Mouse (Mus musculus) erythroblast, embryonic 14.5 days (primary cell): ENCODE data around the gene Cd6. TPM values are rescaled to one million over a fixed set of nuclear protein-coding genes. Genes with fewer than 3 reads are reported as not detected.

Experiments
- H3K27me3 ChIP-seq: 2 replicates; pipeline ENCODE4 v1.6.1; 2012; ENCODE audit warnings: inconsistent platforms; ENCODE audit not compliant: control insufficient read depth
- H3K36me3 ChIP-seq: 2 replicates; pipeline ENCODE4 v1.6.1; 2012; ENCODE audit warnings: mild to moderate bottlenecking, inconsistent platforms; ENCODE audit not compliant: control insufficient read depth
- H3K4me1 ChIP-seq: 2 replicates; pipeline ENCODE4 v1.6.1; 2012; ENCODE audit warnings: inconsistent platforms; ENCODE audit not compliant: control insufficient read depth
- H3K4me3 ChIP-seq: replicated peaks from 2 replicates; pipeline ENCODE3; 2012; ENCODE audit warnings: moderate library complexity, mild to moderate bottlenecking, inconsistent platforms
- H3K9me3 ChIP-seq: 2 replicates; pipeline ENCODE4 v1.6.1; 2012; ENCODE audit warnings: low read length, inconsistent platforms, mixed read lengths; ENCODE audit not compliant: control insufficient read depth
- GATA1 ChIP-seq: IDR thresholded peaks from 2 replicates; pipeline ENCODE4 v1.6.1; 2012; ENCODE audit warnings: low read length, inconsistent platforms, mixed read lengths
- TAL1 ChIP-seq: IDR thresholded peaks from 3 replicates; pipeline ENCODE4 v1.6.1; 2012; ENCODE audit warnings: low read length, inconsistent platforms, mixed read lengths
- polyA plus RNA-seq: library from polyadenylated mRNA; stranded (reverse); fragments of >175 nt; gene quantifications from 2 replicates; pipeline ENCODE4 v1.2.3, GENCODE M21; 2012

The Cd6 gene
- polyA plus RNA-seq, 1 experiment, result not detected

GRCm38 (mm10) chr19:10774141-10774540 lies 55.7 kb downstream of the Cd6 start:
- Histone ChIP-seq H3K9me3 (no peaks in the 10 kb centered on the region), H3K4me3 (no peak overlapping the region), H3K36me3 (no peaks in the 10 kb centered on the region), H3K4me1 (no peaks in the 10 kb centered on the region), H3K27me3 (no peaks in the 10 kb centered on the region)
- TF ChIP-seq TAL1, result no peak

GRCm38 (mm10) chr19:10773384-10773783 lies 56.5 kb downstream of the Cd6 start:
- Histone ChIP-seq H3K4me3 (no peak overlapping the region), H3K4me1 (no peaks in the 10 kb centered on the region), H3K27me3 (no peaks in the 10 kb centered on the region), H3K36me3 (no peaks in the 10 kb centered on the region), H3K9me3 (no peaks in the 10 kb centered on the region)
- TF ChIP-seq TAL1 (no peak), GATA1 (no peak)

- H3K4me3 ChIP-seq, result no peak overlapping the region
- no peaks in the 10 kb centered on the region for H3K9me3 ChIP-seq
- no peaks in the 10 kb centered on the region for H3K27me3 ChIP-seq
- TF ChIP-seq GATA1 (no peak), TAL1 (no peak)
- no peaks in the 10 kb centered on the region for H3K36me3 ChIP-seq
- no peaks in the 10 kb centered on the region for H3K4me1 ChIP-seq
Observed at GRCm38 (mm10) chr19:10772866-10773265, 57.0 kb downstream of the Cd6 start.

GRCm38 (mm10) chr19:10771995-10772394 lies 57.9 kb downstream of the Cd6 start:
- TF ChIP-seq GATA1, result no peak
- no peak for TF ChIP-seq TAL1
- H3K9me3 ChIP-seq, result no peaks in the 10 kb centered on the region
- H3K4me1 ChIP-seq, result no peaks in the 10 kb centered on the region
- no peak overlapping the region for H3K4me3 ChIP-seq
- H3K27me3 ChIP-seq, result no peaks in the 10 kb centered on the region
- no peaks in the 10 kb centered on the region for H3K36me3 ChIP-seq

- no peaks in the 10 kb centered on the region for H3K4me1 ChIP-seq
- H3K9me3 ChIP-seq, result no peaks in the 10 kb centered on the region
Observed at GRCm38 (mm10) chr19:10769429-10770195, 60.2 kb downstream of the Cd6 start.

GRCm38 (mm10) chr19:10768694-10769428 lies 61.0 kb downstream of the Cd6 start:
- H3K36me3 ChIP-seq, result no peaks in the 10 kb centered on the region
- TF ChIP-seq GATA1 (no peak), TAL1 (no peak)
- H3K4me3 ChIP-seq, result no peak overlapping the region
- no peaks in the 10 kb centered on the region for H3K27me3 ChIP-seq
- no peaks in the 10 kb centered on the region for H3K4me1 ChIP-seq
- H3K9me3 ChIP-seq, result no peaks in the 10 kb centered on the region

More at GRCm38 (mm10) chr19:10769429-10770195, 60.2 kb downstream of the Cd6 start:
- Histone ChIP-seq H3K27me3 (no peaks in the 10 kb centered on the region), H3K36me3 (no peaks in the 10 kb centered on the region), H3K4me3 (no peak overlapping the region)
- TF ChIP-seq GATA1, result no peak
- TF ChIP-seq TAL1, result no peak

GRCm38 (mm10) chr19:10767631-10768030 lies 62.2 kb downstream of the Cd6 start:
- Histone ChIP-seq H3K4me1 (no peaks in the 10 kb centered on the region), H3K4me3 (no peak overlapping the region), H3K9me3 (no peaks in the 10 kb centered on the region), H3K36me3 (no peaks in the 10 kb centered on the region), H3K27me3 (no peaks in the 10 kb centered on the region)
- no peak for TF ChIP-seq TAL1
- TF ChIP-seq GATA1, result no peak

GRCm38 (mm10) chr19:10763381-10764031 lies 66.4 kb downstream of the Cd6 start:
- no peaks in the 10 kb centered on the region for H3K27me3 ChIP-seq
- no peaks in the 10 kb centered on the region for H3K4me1 ChIP-seq
- H3K9me3 ChIP-seq, result no peaks in the 10 kb centered on the region
- TF ChIP-seq GATA1 (no peak), TAL1 (no peak)
- H3K36me3 ChIP-seq, result no peaks in the 10 kb centered on the region
- H3K4me3 ChIP-seq, result no peak overlapping the region

- Histone ChIP-seq H3K4me3 (no peak overlapping the region), H3K27me3 (no peaks in the 10 kb centered on the region), H3K36me3 (no peaks in the 10 kb centered on the region), H3K9me3 (no peaks in the 10 kb centered on the region), H3K4me1 (no peaks in the 10 kb centered on the region)
- TF ChIP-seq GATA1 (no peak), TAL1 (no peak)
Observed at GRCm38 (mm10) chr19:10762468-10762867, 67.4 kb downstream of the Cd6 start.
